Mouse (Mus musculus) liver, postnatal 0 days (tissue): Measurements from ENCODE around the gene Pde11a.

ENCODE experiments used
- CTCF ChIP-seq: sonication (generic); IDR thresholded peaks from 2 replicates; pipeline ENCODE4 v1.5.1; 2016; ENCODE audit warnings: antibody characterized with exemption, low read depth
- EP300 ChIP-seq: IDR thresholded peaks from 2 replicates; pipeline ENCODE4 v1.6.1; 2016; ENCODE audit warnings: antibody characterized with exemption, low read depth, mild to moderate bottlenecking

DNA sequence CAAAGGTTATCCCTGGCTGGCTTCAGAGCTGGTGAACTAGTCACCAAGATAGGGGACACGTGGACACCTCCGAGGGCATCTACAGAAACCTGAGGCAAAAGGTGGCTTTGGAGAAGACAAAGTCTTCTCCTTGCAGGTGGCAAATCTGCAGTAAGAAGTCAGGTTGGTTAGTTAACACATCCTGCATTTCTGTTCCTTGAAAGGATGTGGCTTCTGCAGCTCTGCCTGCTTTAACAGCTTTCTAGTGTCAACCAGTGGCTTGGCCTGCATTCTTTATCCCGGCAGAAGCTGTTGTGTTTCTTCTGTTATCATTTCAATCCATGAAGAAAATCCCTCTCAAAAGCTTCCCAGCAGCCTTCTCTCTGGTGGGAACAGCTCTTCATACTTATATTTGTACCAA, 100.1 kb downstream of the Pde11a start:
- no peak for TF ChIP-seq EP300
- no peak for TF ChIP-seq CTCF
